Mouse (Mus musculus) liver (tissue): ENCODE data around the gene Dgkh.

Experiments
- DNase-seq: peaks from one replicate; pipeline ENCODE4 v3.0.0-alpha.2; 2020; ENCODE audit warnings: mixed read lengths

Gene Dgkh

GRCm38 (mm10) chr14:78716035-78716434, 16.5 kb downstream of the Dgkh start:
- no peak for DNase-seq

GRCm38 (mm10) chr14:78712565-78713148, 19.9 kb downstream of the Dgkh start:
- no peak for DNase-seq

GRCm38 (mm10) chr14:78710647-78711046, 21.9 kb downstream of the Dgkh start:
- DNase-seq, result no peak

GRCm38 (mm10) chr14:78705616-78706015, 27.0 kb downstream of the Dgkh start:
- DNase-seq, result no peak

- no peak for DNase-seq
Observed at GRCm38 (mm10) chr14:78703989-78704388, 28.6 kb downstream of the Dgkh start.

- DNase-seq, result no peak
Observed at GRCm38 (mm10) chr14:78703361-78703760, 29.2 kb downstream of the Dgkh start.

- no peak for DNase-seq
Observed at GRCm38 (mm10) chr14:78702048-78702447, 30.5 kb downstream of the Dgkh start.

GRCm38 (mm10) chr14:78701501-78701900, 31.1 kb downstream of the Dgkh start:
- no peak for DNase-seq

- DNase-seq, result no peak
Observed at GRCm38 (mm10) chr14:78701087-78701486, 31.5 kb downstream of the Dgkh start.

- no peak for DNase-seq
Observed at GRCm38 (mm10) chr14:78699634-78700033, 32.9 kb downstream of the Dgkh start.

GRCm38 (mm10) chr14:78699196-78699595, 33.4 kb downstream of the Dgkh start:
- DNase-seq, result no peak

GRCm38 (mm10) chr14:78694121-78694520, 38.5 kb downstream of the Dgkh start:
- DNase-seq, result no peak

GRCm38 (mm10) chr14:78692602-78693001, 40.0 kb downstream of the Dgkh start:
- DNase-seq, result no peak

GRCm38 (mm10) chr14:78691926-78692487, 40.6 kb downstream of the Dgkh start:
- no peak for DNase-seq

GRCm38 (mm10) chr14:78690883-78691282, 41.7 kb downstream of the Dgkh start:
- DNase-seq, result no peak

- no peak for DNase-seq
Observed at GRCm38 (mm10) chr14:78690387-78690786, 42.2 kb downstream of the Dgkh start.

- no peak for DNase-seq
Observed at GRCm38 (mm10) chr14:78689950-78690349, 42.6 kb downstream of the Dgkh start.

- DNase-seq, result no peak
Observed at GRCm38 (mm10) chr14:78687716-78688115, 44.9 kb downstream of the Dgkh start.

- DNase-seq, result no peak
Observed at GRCm38 (mm10) chr14:78686701-78687100, 45.9 kb downstream of the Dgkh start.

- DNase-seq, result no peak
Observed at GRCm38 (mm10) chr14:78684171-78684570, 48.4 kb downstream of the Dgkh start.

- DNase-seq, result no peak
Observed at GRCm38 (mm10) chr14:78678981-78679380, 53.6 kb downstream of the Dgkh start.

GRCm38 (mm10) chr14:78677852-78678588, 54.6 kb downstream of the Dgkh start:
- peak; percentile 15 for DNase-seq

- DNase-seq, result no peak
Observed at GRCm38 (mm10) chr14:78676457-78676856, 56.1 kb downstream of the Dgkh start.

GRCm38 (mm10) chr14:78674606-78675005, 58.0 kb downstream of the Dgkh start:
- no peak for DNase-seq
